Mouse (Mus musculus): Measurements from ENCODE around the gene Bend7. TPM values are rescaled to one million over a fixed set of nuclear protein-coding genes. Genes with fewer than 3 reads are reported as not detected.

Gene Bend7
- polyA plus RNA-seq, 1 experiment from 2014 or later = 5.3 TPM

DNA sequence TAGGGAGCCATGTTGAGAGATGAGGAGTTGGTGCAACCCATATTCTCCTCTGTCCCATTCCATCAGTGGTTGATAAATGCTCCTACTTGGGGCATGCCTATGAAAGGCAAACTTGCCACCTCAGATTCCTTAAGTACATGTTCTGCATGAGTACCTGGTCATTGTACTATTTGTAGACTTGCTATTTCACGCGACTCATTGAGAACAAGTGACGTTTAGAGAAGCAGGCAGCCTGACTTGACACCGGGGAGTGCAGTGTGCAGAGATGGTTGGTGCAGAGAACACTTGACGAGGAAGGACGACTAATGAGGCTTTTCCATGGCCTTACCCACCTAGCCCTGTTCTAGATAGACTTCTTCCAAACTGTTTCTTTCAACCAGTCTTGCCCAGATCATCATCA, 34.3 kb downstream of the Bend7 start:
- H3K4me2 ChIP-seq = no peak overlapping the region
- WGBS = 85% methylated on average over 6 of the region's 6 CpGs
- H3K9me3 ChIP-seq (replicated peaks) = no peaks in the 10 kb centered on the region
- H3K4me1 ChIP-seq = no peaks in the 10 kb centered on the region
- ATAC-seq (replicated peaks; ENCODE audit: low FRiP score) = no peak
- no peak overlapping the region for H3K4me3 ChIP-seq (replicated peaks)
- H3K27ac ChIP-seq = no peak overlapping the region
- H3K36me3 ChIP-seq = no peaks in the 10 kb centered on the region
- no peaks in the 10 kb centered on the region for H3K27me3 ChIP-seq
- H3K9ac ChIP-seq = no peak overlapping the region

DNA sequence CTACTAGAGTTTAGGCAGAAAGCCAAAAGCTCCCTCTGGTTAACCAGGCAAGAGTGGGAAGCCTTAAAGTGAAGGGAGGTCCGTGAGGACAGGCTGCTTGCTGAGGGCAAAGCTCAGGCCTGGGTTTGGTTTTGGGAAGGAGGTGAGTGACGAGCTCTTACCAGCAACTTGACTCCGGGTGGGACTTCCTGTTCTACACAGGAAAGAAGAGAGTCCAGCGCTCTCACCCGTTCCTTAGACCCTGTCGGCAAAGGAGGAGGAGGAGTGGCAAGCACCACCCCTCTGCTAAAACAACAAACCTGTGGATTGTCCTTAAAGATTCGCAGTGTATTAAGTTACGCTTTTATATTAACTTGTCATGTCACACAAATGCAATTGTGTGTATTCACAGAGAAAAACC, 38.1 kb downstream of the Bend7 start:
- no peak overlapping the region for H3K4me3 ChIP-seq (replicated peaks)
- H3K4me1 ChIP-seq = no peaks in the 10 kb centered on the region
- WGBS = 60% methylated on average over 8 of the region's 8 CpGs
- no peak overlapping the region for H3K4me2 ChIP-seq
- H3K36me3 ChIP-seq = no peaks in the 10 kb centered on the region
- H3K9ac ChIP-seq = no peak overlapping the region
- 0 out of 2 replicates have a peak, but pooled peaks have one; percentile 33 for ATAC-seq (replicated peaks; ENCODE audit: low FRiP score)
- no peaks in the 10 kb centered on the region for H3K9me3 ChIP-seq (replicated peaks)
- H3K27me3 ChIP-seq = no peaks in the 10 kb centered on the region
- no peak overlapping the region for H3K27ac ChIP-seq

DNA sequence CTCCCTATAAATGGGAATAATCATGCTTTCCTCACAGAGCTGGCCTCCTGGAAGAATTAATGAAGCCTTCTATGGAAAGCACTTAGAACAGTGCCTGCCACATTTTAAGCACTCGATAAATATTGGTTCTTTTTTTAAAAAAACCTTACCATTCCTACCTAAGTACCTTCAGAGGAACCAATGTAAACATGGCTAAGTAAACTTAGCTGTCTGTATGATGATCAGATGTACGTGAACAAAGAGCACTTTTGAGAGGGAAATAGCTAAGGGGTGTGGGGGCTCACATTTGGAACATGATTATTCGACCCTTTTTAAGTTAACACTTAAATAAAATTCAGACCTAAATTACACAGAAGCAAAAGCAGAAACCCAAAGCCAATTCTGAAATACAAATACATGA, 39.6 kb downstream of the Bend7 start:
- Histone ChIP-seq H3K4me3 (replicated peaks) (no peak overlapping the region), H3K36me3 (no peaks in the 10 kb centered on the region), H3K9ac (no peak overlapping the region), H3K9me3 (replicated peaks) (no peaks in the 10 kb centered on the region), H3K27me3 (no peaks in the 10 kb centered on the region), H3K4me2 (no peak overlapping the region), H3K27ac (no peak overlapping the region), H3K4me1 (no peaks in the 10 kb centered on the region)
- WGBS = 76% methylated on average over 3 of the region's 3 CpGs
- no peak for ATAC-seq (replicated peaks; ENCODE audit: low FRiP score)

DNA sequence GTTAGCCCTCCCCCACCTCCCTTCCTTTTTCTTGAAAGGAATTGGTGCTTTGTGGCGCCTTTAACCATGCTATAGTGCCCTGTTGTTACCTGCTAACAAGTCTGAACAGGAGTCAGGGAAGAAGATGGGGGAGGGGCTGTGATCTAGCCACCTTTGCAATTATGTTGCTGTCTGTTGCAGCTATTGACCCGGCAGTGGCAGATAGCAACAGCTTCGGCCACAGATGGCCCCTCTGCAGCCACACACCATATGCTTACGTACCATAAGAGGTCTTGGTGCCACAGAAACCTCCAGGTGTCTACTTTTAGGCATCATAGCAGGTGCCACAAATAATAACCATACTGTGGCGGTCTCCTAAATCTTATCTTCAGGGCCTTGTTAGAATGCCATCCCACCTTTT, 43.1 kb downstream of the Bend7 start:
- no peak overlapping the region for H3K27ac ChIP-seq
- no peaks in the 10 kb centered on the region for H3K27me3 ChIP-seq
- no peak overlapping the region for H3K9ac ChIP-seq
- no peak for ATAC-seq (replicated peaks; ENCODE audit: low FRiP score)
- no peak overlapping the region for H3K4me3 ChIP-seq (replicated peaks)
- WGBS = 69% methylated on average over 5 of the region's 5 CpGs
- H3K36me3 ChIP-seq = no peaks in the 10 kb centered on the region; the same call in 1 of the 2 replicates
- no peak overlapping the region for H3K4me2 ChIP-seq
- H3K9me3 ChIP-seq (replicated peaks) = no peaks in the 10 kb centered on the region
- no peaks in the 10 kb centered on the region for H3K4me1 ChIP-seq

DNA sequence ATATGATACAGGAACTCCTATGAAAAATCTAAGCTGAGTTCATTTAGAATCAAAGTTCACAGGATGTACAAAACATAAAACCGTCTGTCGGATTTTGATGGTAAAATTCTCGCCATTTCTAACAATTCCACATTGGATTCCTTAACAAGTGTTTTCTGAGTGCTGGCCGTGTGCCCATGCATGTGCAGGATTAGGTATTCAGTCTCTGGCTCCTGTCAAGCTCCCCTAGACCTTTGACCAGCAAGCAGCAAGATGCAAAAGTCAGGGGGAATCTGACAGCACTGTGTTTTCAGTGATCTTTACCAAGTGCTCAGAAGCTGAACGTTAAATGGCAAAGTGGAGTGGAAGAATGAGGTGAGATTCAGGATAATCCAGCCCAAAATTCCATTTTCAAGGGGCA, 44.3 kb downstream of the Bend7 start:
- no peaks in the 10 kb centered on the region for H3K4me1 ChIP-seq
- H3K9me3 ChIP-seq (replicated peaks) = no peaks in the 10 kb centered on the region
- no peak for ATAC-seq (replicated peaks; ENCODE audit: low FRiP score)
- no peak overlapping the region for H3K4me2 ChIP-seq
- no peak overlapping the region for H3K9ac ChIP-seq
- H3K27me3 ChIP-seq = no peaks in the 10 kb centered on the region
- 71% methylated on average over 5 of the region's 5 CpGs for WGBS
- no peak overlapping the region for H3K27ac ChIP-seq
- no peak overlapping the region for H3K4me3 ChIP-seq (replicated peaks)
- no peaks in the 10 kb centered on the region; the same call in 1 of the 2 replicates for H3K36me3 ChIP-seq

DNA sequence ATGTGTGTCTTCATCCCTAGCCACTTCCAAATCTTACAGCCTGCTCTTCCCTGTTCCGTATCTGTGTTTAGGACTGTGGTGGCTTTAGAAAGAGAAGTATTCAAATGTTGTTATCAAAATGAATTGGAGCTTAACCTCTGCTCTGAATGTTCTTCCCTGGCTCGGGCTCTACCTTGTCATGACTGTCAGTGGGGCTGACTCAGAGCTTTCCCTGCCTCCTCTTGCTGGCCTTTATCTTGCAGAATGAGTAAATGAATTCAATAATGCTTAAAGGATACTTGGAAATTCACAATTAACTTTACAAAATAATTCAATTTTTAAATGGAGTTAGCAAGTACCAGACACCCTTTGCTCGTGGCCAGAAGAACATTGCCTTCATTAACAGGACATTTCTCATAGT, 46.4 kb downstream of the Bend7 start:
- no peak for ATAC-seq (replicated peaks; ENCODE audit: low FRiP score)
- Histone ChIP-seq H3K9ac (no peak overlapping the region), H3K9me3 (replicated peaks) (no peaks in the 10 kb centered on the region), H3K36me3 (no peaks in the 10 kb centered on the region; the same call in 1 of the 2 replicates), H3K4me1 (no peaks in the 10 kb centered on the region), H3K4me2 (no peak overlapping the region), H3K27me3 (no peaks in the 10 kb centered on the region), H3K27ac (no peak overlapping the region), H3K4me3 (replicated peaks) (no peak overlapping the region)
- 85% methylated on average over 3 of the region's 3 CpGs for WGBS

DNA sequence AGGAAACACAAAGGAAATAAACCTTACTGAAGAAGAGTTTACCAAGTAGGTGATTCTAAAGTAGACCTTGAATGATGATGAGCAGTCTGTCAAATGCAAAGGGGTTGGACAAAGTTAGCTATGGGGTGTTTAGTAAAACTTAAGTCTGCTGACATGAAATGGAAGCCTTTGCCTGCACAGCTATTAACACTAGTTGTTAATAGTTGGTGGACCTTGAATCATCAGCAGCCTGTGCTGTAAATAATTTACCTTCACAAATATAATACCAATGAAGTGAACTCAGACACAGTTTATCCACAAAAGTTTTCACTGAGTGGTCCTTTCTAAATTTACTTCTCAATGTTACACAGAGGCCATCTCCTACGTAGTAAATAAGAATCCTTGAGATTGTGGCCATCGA, 52.7 kb downstream of the Bend7 start:
- Histone ChIP-seq H3K9me3 (replicated peaks) (no peaks in the 10 kb centered on the region), H3K4me2 (no peak overlapping the region), H3K9ac (no peak overlapping the region), H3K27ac (no peak overlapping the region), H3K4me3 (replicated peaks) (no peak overlapping the region), H3K27me3 (no peaks in the 10 kb centered on the region), H3K4me1 (no peaks in the 10 kb centered on the region), H3K36me3 (no peaks in the 10 kb centered on the region)
- WGBS = 88% methylated on average over 2 of the region's 2 CpGs
- no peak for ATAC-seq (replicated peaks; ENCODE audit: low FRiP score)

DNA sequence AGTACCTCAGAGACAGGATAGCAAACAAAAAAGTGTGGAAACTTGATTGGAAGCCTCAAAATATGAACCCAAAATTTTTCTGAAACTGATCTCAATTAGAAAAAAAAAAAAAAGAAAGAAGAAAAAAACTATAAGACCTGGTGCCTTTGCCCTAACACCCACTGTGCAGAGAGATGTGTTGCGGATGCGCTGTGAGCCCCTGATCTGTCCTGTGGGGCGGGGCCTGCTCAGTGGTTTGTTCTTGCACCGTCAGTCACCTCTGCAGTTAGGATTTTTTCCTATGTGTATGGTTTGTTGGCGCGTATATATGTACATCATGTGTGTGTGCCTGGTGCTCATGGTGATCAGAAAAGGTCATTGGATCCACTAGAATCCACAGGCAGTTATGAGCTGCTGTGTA, 56.3 kb downstream of the Bend7 start:
- no peaks in the 10 kb centered on the region for H3K9me3 ChIP-seq (replicated peaks)
- no peak for ATAC-seq (replicated peaks; ENCODE audit: low FRiP score)
- no peaks in the 10 kb centered on the region for H3K27me3 ChIP-seq
- H3K36me3 ChIP-seq = no peaks in the 10 kb centered on the region
- H3K4me3 ChIP-seq (replicated peaks) = no peak overlapping the region
- H3K9ac ChIP-seq = no peak overlapping the region
- H3K4me2 ChIP-seq = no peak overlapping the region
- WGBS = 95% methylated on average over 6 of the region's 6 CpGs
- H3K27ac ChIP-seq = no peak overlapping the region
- no peaks in the 10 kb centered on the region for H3K4me1 ChIP-seq

DNA sequence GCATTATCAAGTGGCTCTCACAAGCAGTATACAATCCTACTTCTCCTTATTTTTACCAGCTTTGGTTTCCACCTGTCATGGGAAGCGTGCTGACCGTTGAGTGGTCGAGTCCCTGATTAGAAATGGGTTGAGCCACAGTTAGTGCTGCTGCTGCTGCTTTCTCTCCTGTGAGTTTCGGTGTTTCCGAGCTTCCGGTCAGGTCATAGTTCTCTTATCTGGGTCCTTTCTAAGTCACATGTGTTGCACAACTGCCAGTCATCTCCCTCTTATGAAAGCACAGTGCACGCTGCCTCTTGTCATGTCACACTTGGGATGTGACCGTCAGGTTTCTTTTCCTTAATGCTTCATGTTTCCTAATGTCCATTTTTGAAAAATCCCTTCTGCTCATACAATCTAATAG, 59.7 kb downstream of the Bend7 start:
- WGBS = 85% methylated on average over 8 of the region's 8 CpGs
- no peak overlapping the region for H3K9ac ChIP-seq
- H3K36me3 ChIP-seq = no peaks in the 10 kb centered on the region
- no peak overlapping the region for H3K4me2 ChIP-seq
- no peak overlapping the region for H3K27ac ChIP-seq
- no peak for ATAC-seq (replicated peaks; ENCODE audit: low FRiP score)
- no peaks in the 10 kb centered on the region for H3K27me3 ChIP-seq
- H3K9me3 ChIP-seq (replicated peaks) = no peaks in the 10 kb centered on the region
- no peaks in the 10 kb centered on the region for H3K4me1 ChIP-seq
- no peak overlapping the region for H3K4me3 ChIP-seq (replicated peaks)

DNA sequence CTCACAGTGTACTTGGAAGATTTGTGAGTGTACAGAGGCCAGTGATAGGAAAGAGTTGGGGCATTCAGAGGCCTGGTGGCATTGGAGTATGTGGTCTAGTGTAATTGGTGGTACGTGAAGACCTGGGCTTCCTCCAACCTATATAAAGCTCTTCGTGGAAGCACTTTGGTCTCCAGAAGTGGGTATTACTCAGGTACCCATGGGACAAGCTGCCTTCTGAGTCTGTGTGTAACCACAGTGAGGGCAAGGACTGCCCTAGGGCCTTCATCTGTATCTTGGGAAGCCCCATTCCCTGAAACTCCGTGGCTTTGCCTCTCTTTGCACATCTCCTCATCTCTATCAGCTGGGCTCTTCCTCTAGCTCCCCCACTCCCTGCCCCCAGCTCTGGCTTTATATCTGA, 64.0 kb downstream of the Bend7 start:
- Histone ChIP-seq H3K36me3 (no peaks in the 10 kb centered on the region), H3K27ac (no peak overlapping the region), H3K4me3 (replicated peaks) (no peak overlapping the region), H3K4me1 (no peaks in the 10 kb centered on the region), H3K27me3 (no peaks in the 10 kb centered on the region), H3K9me3 (replicated peaks) (no peaks in the 10 kb centered on the region), H3K4me2 (no peak overlapping the region), H3K9ac (no peak overlapping the region)
- WGBS = 92% methylated on average over 3 of the region's 3 CpGs
- ATAC-seq (replicated peaks; ENCODE audit: low FRiP score) = no peak

DNA sequence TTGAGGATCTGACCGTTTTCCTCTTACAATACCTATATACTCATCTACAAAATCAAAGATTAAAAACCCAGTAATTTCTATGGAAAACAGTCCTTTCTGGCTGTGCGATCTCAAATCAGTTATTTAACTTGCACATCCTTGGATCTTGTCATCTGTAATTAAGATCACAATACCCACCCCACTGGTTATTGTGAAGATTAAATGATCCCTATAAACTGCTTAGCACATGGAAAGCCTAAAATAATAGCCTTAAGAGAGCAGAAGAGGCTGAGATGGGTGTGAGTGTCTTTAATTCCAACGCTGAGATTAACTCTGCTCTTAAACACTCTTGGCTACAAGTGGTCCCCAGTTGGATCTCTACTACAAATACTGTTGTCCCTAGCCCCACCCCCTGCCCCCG, 64.8 kb downstream of the Bend7 start:
- 91% methylated on average over 4 of the region's 4 CpGs for WGBS
- H3K4me3 ChIP-seq (replicated peaks) = no peak overlapping the region
- H3K36me3 ChIP-seq = no peaks in the 10 kb centered on the region
- no peaks in the 10 kb centered on the region for H3K27me3 ChIP-seq
- no peak overlapping the region for H3K9ac ChIP-seq
- no peak overlapping the region for H3K4me2 ChIP-seq
- no peak overlapping the region for H3K27ac ChIP-seq
- no peaks in the 10 kb centered on the region for H3K4me1 ChIP-seq
- no peaks in the 10 kb centered on the region for H3K9me3 ChIP-seq (replicated peaks)
- ATAC-seq (replicated peaks; ENCODE audit: low FRiP score) = no peak

DNA sequence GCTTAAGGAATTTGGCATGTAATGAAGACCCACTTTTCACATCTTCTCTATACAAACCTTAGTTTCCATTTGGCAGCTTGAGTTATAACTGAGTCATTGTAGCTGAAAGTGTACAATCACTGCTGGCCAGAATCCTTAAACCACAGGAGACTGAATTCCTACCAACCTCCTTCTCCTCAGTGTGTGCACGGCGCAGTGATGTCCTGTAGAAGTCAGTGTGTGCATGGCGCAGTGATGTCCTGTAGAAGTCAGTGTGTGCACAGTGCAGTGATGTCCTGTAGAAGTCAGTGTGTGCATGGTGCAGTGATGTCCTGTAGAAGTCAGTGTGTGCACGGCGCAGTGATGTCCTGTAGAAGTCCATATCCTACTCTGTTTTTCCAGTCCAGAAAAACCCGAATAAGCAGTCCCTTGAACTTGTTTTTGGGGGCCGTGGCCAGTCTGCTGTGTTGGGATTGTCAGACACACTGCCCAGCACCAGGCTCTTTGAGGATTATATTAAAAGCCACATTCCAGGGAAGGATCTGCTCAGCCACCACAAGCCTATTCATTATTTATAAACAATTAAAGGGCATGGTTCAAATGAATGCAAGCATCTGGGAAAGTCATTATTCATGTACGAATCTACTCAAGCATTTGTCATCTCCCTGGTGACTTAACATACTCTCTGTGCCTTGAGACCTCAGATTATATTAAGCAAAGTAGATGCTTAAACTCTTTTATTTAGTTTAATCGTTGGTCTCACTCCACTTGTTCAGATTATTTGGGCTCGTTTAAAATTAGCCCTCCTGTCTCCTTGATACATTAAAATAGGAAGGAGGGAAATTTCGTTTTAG, 65.4 kb downstream of the Bend7 start:
- Histone ChIP-seq H3K9me3 (replicated peaks) (no peaks in the 10 kb centered on the region), H3K4me3 (replicated peaks) (no peak overlapping the region), H3K4me1 (no peaks in the 10 kb centered on the region), H3K9ac (no peak overlapping the region), H3K27ac (no peak overlapping the region), H3K4me2 (no peak overlapping the region), H3K36me3 (no peaks in the 10 kb centered on the region), H3K27me3 (no peaks in the 10 kb centered on the region)
- ATAC-seq (replicated peaks; ENCODE audit: low FRiP score) = no peak
- WGBS = 88% methylated on average over 11 of the region's 11 CpGs

DNA sequence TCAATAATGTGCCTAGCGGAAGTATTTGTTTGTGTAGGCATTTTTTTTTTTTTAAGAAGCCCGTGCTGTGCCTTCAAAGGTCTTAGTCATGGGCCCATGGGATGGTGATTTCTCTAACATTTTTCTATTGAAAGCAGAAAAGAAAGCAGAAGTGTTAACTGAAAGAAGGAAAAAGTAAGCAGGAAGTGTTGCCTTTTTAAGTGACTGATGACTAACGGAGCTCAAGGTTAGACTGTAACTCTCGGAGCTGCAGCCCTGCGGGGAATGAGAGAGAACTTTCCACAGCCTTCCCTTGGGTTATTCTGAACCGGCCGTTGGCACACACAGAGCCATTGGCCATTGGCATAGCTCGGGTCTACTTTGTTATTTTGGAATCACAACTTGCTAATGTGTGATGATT, 66.4 kb downstream of the Bend7 start:
- Histone ChIP-seq H3K9ac (no peak overlapping the region), H3K27ac (no peak overlapping the region), H3K4me1 (no peaks in the 10 kb centered on the region), H3K4me3 (replicated peaks) (no peak overlapping the region), H3K27me3 (no peaks in the 10 kb centered on the region), H3K36me3 (no peaks in the 10 kb centered on the region), H3K4me2 (no peak overlapping the region), H3K9me3 (replicated peaks) (no peaks in the 10 kb centered on the region)
- 77% methylated on average over 8 of the region's 8 CpGs for WGBS
- no peak for ATAC-seq (replicated peaks; ENCODE audit: low FRiP score)
